Mouse (Mus musculus) forebrain, postnatal 0 days (tissue): ENCODE measurements at regions not wholly inside any gene's neighbourhood (a gene's known extent, or its start where the extent isn't known, plus 50 kb on each side); places are given as distances from the start of the nearest gene placed in this dataset.

Experiments
- ATAC-seq: fragments of 200-750 bp; cut with Nextera tagmentation; 2 replicates; pipeline ENCODE4 v1.8.0; 2017; ENCODE audit warnings: mild to moderate bottlenecking, moderate library complexity
- DNase-seq: peaks from one replicate; pipeline ENCODE4 v3.0.0-alpha.2; 2015
- H3K27ac ChIP-seq: fragments of 300-500 bp; sonication (generic); 2 replicates; pipeline ENCODE4 v1.5.1; 2014; ENCODE audit warnings: low read depth, mild to moderate bottlenecking, antibody characterized with exemption, low read length, moderate library complexity, mixed read lengths
- H3K27me3 ChIP-seq: fragments of 300-500 bp; sonication (generic); 2 replicates; pipeline ENCODE4 v1.6.1; 2014; ENCODE audit warnings: mild to moderate bottlenecking, low read length, mixed read lengths; ENCODE audit not compliant: insufficient read depth
- H3K36me3 ChIP-seq: fragments of 300-500 bp; sonication (generic); 2 replicates; pipeline ENCODE4 v1.6.1; 2014; ENCODE audit warnings: mild to moderate bottlenecking, moderate library complexity; ENCODE audit not compliant: insufficient read depth
- H3K4me1 ChIP-seq: fragments of 300-500 bp; sonication (generic); 2 replicates; pipeline ENCODE4 v1.6.1; 2014; ENCODE audit warnings: antibody characterized with exemption; ENCODE audit not compliant: insufficient read depth
- H3K4me2 ChIP-seq: fragments of 300-500 bp; sonication (generic); 2 replicates; pipeline ENCODE4 v1.6.1; 2014; ENCODE audit warnings: low read depth, mild to moderate bottlenecking, moderate library complexity
- H3K4me3 ChIP-seq: fragments of 300-500 bp; sonication (generic); 2 replicates; pipeline ENCODE4 v1.5.1; 2014; ENCODE audit warnings: low read depth, low read length, mixed read lengths
- H3K9ac ChIP-seq: fragments of 300-500 bp; sonication (generic); 2 replicates; pipeline ENCODE4 v1.6.1; 2014; ENCODE audit warnings: mild to moderate bottlenecking
- H3K9me3 ChIP-seq: fragments of 300-500 bp; sonication (generic); 2 replicates; pipeline ENCODE4 v1.6.1; 2016; ENCODE audit warnings: low read length
- CTCF ChIP-seq: sonication (generic); IDR thresholded peaks from 2 replicates; pipeline ENCODE4 v1.5.1; 2016; ENCODE audit warnings: antibody characterized with exemption, control low read depth, low read depth
- WGBS: fragments of 180-500 bp; shearing (Covaris S2); extraction: QIAGEN DNeasy Blood & Tissue Kit; methylation state at CpG from one replicate; pipeline ENCODE4 v1.1.7; 2014; 5-methylcytosine and 5-hydroxymethylcytosine counted together

DNA sequence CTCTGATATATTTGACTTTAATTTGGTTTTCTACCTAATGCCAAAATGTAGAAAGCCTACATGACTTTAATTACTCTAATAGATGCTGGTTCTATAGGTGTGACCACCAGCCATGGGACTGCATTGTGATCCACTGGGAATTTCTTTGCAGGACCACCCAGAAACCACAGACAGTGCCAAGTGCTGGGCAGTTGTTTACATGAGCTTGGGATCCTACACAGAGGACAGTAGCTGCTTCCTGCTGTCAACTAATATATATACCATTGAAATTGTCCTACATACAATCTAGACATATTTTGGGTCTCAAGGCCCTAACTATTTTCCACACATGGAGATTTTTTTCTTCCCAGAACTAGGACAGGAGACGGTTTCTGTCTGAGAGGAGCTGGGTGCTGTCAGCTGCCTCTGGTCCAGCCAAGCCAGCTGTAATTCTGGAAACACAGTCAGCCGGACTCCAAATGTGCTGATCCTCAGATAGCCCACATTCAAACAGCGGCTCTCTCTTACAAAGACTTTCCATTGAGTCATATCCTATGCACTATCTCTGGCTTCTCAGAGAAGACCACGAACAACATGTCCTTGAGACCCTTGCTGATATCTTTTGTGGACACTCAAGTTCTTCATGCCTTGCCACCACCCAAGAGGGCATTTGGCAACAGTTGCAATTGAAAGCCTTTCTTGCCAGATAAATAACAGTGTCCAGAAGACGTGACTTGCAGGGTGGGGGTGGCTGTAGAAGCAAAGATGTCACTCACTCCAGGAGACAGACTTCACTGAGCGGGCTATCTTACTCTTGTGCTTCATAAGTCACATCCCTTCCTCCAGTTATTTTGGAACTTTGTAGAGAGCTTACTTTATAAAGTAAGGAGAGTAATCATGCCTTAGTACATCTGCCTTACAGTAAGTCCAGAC, 620.1 kb downstream of the Lmo4 start:
- 90% methylated on average over 6 of the region's 6 CpGs for WGBS
- DNase-seq (no peak), ATAC-seq (no peak)
- H3K36me3 ChIP-seq: no peaks in the 10 kb centered on the region
- no peak for TF ChIP-seq CTCF
- no peak overlapping the region for H3K4me3 ChIP-seq
- H3K4me2 ChIP-seq: no peak overlapping the region
- no peaks in the 10 kb centered on the region for H3K9me3 ChIP-seq
- H3K27ac ChIP-seq: no peak overlapping the region
- H3K9ac ChIP-seq: no peak overlapping the region
- H3K27me3 ChIP-seq: no peaks in the 10 kb centered on the region
- no peaks in the 10 kb centered on the region for H3K4me1 ChIP-seq

DNA sequence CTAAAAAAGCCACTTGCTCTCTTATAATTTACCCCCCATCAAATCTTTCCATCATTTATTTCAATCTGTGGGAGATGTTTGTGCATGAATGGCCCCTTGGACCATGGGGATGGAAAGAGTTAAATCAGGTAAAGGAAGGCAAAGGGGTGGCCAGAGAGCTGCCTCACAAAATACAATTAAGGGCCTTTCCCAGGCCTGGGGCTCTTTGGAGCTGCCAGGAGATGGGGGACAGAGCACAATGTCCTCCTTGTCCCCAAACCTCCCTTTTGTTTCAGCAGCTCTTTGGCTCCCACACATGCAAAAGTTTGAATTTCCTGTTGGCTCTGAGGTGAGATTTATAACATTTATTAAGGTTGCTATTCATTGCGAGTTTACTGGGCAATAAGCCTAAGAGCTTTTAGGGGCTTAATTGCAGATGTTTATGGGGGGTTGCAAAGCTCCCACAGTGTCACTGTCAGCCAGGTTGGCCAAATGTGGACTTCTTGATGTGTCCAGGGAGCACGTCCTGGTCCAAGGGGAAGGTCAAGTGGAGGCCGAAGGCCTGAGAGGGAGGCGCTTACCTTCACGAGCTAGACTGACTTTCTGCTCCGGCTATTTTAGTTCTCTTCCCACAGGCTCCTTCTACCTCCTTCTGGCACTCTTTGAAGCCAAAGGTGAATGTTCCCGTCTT, 628.5 kb downstream of the Lmo4 start:
- DNase-seq: no peak
- Histone ChIP-seq H3K27ac (no peak overlapping the region), H3K36me3 (no peaks in the 10 kb centered on the region), H3K27me3 (no peaks in the 10 kb centered on the region), H3K4me3 (no peak overlapping the region), H3K9ac (no peak overlapping the region), H3K4me2 (no peak overlapping the region), H3K9me3 (no peaks in the 10 kb centered on the region), H3K4me1 (no peaks in the 10 kb centered on the region)
- 76% methylated on average over 7 of the region's 7 CpGs for WGBS
- ATAC-seq: no peak
- no peak for TF ChIP-seq CTCF

DNA sequence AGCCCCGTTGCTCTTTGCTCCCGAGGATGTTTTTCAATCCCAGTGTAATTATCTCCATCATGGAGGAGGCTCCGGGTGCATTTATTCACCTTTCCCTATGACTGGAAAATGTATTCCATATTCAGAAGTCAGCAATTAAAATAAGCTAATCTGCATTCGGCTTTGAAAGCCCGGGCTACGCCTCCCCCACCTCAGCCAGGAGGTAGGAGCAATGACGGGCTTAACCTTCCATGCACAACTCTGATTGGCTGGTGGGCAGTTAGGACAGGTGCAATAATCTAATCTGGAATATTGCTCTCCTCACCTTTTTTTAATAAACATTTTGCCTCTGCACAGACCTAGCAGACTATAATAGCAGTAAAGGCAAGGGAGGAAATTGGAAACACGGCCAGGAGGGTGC, 629.3 kb downstream of the Lmo4 start:
- DNase-seq: no peak
- no peak overlapping the region for H3K4me3 ChIP-seq
- no peak for TF ChIP-seq CTCF
- no peak overlapping the region for H3K4me2 ChIP-seq
- no peaks in the 10 kb centered on the region for H3K4me1 ChIP-seq
- no peak overlapping the region for H3K27ac ChIP-seq
- no peak overlapping the region for H3K9ac ChIP-seq
- H3K36me3 ChIP-seq: no peaks in the 10 kb centered on the region
- 72% methylated on average over 8 of the region's 8 CpGs for WGBS
- ATAC-seq: no peak; the same call in 1 of the 2 replicates
- H3K27me3 ChIP-seq: no peaks in the 10 kb centered on the region
- H3K9me3 ChIP-seq: no peaks in the 10 kb centered on the region

DNA sequence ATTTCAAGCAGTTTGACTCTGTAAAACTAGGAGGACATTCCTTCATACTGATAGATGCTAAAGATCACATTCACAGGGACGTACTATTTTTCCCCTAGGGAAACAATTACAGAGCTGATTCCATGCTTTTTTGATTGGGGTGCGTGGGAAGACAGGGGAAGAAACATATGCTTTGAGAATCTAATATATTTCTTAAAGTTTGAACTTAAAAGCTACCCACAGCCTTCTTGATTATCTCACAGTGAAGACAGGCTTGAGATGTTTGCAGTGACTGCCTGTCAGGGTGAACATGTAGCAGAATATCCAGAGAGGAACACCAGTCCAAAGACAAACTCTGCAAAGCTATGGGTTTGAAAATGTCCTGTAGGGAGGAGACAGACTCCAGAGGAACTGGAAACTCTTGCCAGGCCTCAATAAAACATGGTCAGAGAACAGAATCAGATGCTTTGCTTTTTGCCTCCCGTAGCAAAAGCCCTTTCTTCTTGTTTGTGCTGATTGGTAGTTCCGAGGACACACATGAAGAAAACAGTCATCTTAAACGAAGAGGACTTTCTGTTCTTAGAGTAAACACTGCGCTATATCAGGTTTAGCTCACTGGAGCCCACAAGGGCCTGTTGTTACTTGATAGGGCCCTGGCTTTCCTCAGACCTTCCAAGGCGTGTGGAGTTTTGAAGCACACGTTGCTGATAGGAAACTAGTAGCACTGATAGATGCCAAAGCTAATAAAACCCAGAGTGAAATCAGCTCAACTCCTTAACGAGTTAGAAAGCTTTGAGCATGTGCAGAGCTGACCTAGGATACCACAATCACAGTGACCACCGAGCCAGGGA, 630.8 kb downstream of the Lmo4 start:
- H3K4me2 ChIP-seq: no peak overlapping the region
- H3K4me1 ChIP-seq: no peaks in the 10 kb centered on the region
- DNase-seq: no peak
- ATAC-seq: no peak
- no peaks in the 10 kb centered on the region for H3K9me3 ChIP-seq
- no peaks in the 10 kb centered on the region for H3K27me3 ChIP-seq
- 78% methylated on average over 10 of the region's 10 CpGs for WGBS
- no peaks in the 10 kb centered on the region for H3K36me3 ChIP-seq
- no peak for TF ChIP-seq CTCF
- H3K27ac ChIP-seq: no peak overlapping the region
- no peak overlapping the region for H3K9ac ChIP-seq
- no peak overlapping the region for H3K4me3 ChIP-seq

DNA sequence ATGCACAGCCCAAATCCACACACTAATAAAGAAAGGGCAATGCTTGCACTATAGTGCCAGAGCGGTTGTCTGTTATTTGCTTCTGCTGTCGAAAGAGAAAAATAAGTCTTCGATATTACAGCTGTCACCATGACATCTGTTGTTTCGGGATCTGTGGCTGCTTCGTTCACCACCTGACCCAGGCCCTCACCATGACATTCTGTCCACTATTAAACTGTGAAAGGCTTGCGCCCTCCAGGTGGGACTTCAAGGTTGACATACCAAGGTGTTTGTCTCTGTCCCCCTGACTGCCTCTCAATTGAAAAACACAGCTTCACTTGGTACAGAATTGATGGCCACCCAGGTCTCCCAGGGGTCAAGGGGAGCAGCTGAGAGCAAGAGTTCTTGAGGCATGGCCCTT, 635.1 kb downstream of the Lmo4 start:
- no peak for ATAC-seq
- no peak for TF ChIP-seq CTCF
- WGBS: 51% methylated on average over 6 of the region's 6 CpGs

DNA sequence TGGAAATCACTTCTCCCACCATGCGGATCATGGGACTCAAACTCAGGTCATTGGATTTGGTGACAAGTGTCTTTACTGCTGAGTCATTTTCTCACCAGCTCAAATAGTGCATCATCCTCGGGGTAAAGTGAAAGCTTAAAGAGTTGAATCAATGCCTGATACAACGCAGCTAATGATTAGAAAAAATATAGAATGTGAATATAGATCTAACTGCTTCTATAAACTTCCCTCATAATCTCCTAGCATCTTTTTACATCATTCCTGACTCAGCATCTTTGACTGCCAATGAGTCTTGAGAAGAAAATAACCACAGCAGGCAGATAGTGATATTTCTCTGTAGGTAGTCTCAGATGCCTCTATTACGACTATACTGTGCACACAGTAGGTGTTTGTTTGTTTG, 640.0 kb downstream of the Lmo4 start:
- no peaks in the 10 kb centered on the region for H3K27me3 ChIP-seq
- H3K27ac ChIP-seq: no peak overlapping the region
- no peak for TF ChIP-seq CTCF
- no peaks in the 10 kb centered on the region for H3K4me1 ChIP-seq
- no peak for DNase-seq
- no peak for ATAC-seq
- no peak overlapping the region for H3K4me3 ChIP-seq
- WGBS: 90% methylated on average over 4 of the region's 4 CpGs
- H3K9me3 ChIP-seq: no peaks in the 10 kb centered on the region
- no peak overlapping the region for H3K4me2 ChIP-seq
- no peaks in the 10 kb centered on the region for H3K36me3 ChIP-seq
- no peak overlapping the region for H3K9ac ChIP-seq

More for the DNA sequence above, 635.1 kb downstream of the Lmo4 start:
- Histone ChIP-seq H3K4me3 (no peak overlapping the region), H3K4me1 (no peaks in the 10 kb centered on the region), H3K27me3 (no peaks in the 10 kb centered on the region), H3K9ac (no peak overlapping the region), H3K36me3 (no peaks in the 10 kb centered on the region), H3K9me3 (no peaks in the 10 kb centered on the region), H3K4me2 (no peak overlapping the region), H3K27ac (no peak overlapping the region)
- DNase-seq: no peak
